Mouse (Mus musculus) urinary bladder, postnatal 36 days (tissue): ENCODE data around the gene Ttc7b.

Source experiments
- DNase-seq, 2 experiments: peaks; one replicate each; pipeline ENCODE4 v3.0.0; 2022; ENCODE audit warnings: low spot score in 2 of 2, mixed read lengths in 1 of 2

The Ttc7b gene

DNA sequence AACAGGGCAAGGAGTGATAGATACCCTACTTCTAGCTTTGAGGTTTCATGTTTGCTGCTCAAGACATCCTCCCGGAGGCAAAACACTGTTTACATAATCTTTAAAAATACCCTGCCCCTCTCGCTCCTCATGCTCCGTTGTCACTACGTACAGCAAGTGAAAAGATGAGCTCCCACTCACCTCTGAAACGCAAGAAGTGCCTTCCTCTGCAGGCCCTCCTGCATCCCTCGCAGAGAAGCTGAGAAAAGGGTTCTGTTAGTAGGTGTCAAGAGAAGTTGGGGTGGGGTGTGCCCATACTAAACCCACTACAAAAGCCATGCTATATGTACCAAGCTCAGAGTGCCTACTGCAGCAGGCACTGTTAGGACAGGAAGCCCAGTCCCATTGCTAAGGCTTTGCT, 138.7 kb downstream of the Ttc7b start:
- no peak for DNase-seq

DNA sequence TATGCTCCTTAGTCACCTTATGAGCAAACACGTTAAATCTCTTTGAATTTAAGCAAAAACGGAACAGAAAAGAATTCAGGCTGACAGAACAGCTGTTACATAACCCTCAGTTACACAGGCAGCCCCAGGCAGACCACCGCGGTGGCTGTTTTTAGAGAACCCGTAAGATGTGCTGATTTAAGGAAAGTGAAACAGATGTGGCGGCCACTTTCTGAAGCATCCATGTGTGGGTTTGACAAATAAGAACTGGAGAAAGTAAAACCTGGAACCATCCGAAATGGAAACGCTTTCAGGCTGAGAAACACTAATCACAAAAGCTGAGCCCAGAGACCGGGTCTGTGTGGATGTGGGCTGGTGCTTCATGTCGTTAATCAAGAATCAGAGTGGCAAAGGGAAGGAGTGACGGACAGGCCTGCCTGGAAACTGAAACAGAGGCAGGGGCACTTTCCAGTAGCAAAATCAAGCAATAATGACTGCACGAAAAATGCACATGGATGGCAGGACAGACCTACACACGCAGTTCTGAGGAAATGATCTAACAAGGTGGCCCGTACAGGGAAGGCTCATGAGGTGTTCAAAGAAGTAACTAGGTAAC, 139.8 kb downstream of the Ttc7b start:
- no peak for DNase-seq

DNA sequence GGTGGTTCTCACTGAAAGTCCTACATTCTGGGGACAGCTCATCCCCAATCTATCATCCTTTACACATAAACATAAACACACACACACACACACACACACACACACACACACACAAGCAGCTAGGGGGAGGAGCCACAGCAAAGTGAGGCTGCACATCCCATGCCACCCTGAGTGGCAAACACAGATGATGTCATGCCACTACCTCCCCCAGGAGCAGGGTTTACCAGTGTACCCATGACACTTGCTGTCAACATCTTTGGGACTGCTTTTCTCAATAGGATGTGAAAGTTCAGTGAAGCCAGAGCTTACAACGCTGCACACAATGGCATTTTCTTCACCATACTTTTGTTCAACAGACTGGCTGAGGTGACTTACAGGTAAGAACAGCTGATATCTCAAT, 140.8 kb downstream of the Ttc7b start:
- DNase-seq, result no peak

DNA sequence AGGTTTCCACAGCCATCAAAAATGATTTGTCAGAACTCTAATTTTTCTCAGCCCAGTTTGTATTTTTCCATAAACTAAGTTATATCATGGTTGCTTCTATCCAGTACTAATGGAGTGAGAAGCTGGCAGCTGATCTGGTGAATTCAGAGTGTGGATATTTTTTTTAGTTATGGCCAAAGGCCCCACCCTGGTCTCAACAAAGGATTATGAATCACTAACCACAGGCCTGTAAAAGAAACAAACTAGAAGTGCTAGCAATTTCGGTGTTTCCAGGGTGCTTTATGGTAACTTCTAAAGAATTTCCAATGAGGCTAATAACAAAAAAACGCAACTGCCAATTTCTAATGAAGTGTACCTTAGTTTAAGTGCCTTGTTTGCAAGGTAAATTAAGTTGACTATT, 142.4 kb downstream of the Ttc7b start:
- DNase-seq, result no peak

DNA sequence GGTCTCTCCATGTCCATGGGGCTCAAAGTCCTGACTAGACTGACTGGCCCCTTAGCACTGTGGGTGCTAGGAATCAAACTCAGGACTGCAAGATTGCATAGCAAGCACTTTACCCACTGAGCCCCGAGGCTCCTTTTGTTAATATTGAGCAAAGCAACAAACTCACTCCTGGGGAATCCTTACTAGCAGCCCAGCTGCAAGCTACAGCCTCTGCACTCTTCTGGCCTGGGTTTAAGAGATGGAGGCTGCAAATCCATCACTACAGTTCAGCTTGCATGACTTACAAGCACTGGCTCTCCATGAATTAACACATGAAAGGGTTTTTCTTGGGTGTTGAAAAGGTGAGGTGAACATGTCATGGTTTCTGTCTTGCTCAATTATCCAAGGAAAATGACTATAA, 142.8 kb downstream of the Ttc7b start:
- DNase-seq, result no peak

DNA sequence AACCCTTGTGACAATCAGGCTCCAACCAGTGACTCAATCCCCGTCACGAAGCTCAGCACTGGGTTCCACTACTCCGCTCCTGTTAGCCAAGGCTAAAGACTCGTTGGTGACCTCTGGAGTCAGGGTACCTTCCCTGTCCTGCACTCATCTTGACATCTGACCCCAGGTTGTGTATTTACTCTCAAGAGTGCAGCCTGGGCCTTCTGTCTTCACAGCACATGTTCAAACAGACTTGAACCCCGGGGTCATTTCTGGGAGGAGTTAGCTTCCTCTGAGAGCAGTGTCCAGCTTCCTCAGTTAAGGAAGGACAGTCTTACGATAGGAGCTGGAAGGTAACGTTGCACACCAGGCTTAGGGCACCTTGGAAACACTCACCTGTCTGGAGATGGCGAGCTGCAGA, 144.8 kb downstream of the Ttc7b start:
- DNase-seq, result no peak

DNA sequence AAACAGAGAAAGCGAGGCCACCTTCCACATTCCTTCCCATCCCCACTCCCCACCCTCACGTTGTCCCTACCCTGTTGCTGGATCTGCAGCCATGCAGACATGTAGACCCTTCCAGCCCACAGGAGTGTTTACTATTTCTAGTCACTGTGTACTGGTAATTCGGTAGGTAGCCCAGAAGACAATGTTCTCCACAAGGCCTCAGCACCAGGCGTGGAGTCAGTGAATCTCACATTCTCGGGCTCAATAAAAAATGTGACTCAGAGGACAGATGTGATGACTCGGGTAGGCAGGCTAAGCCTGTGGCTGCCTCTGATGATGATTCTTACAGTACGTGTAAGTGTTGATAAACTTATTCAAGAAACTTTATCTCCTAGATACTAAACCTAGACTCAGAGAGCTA, 147.8 kb downstream of the Ttc7b start:
- no peak for DNase-seq

DNA sequence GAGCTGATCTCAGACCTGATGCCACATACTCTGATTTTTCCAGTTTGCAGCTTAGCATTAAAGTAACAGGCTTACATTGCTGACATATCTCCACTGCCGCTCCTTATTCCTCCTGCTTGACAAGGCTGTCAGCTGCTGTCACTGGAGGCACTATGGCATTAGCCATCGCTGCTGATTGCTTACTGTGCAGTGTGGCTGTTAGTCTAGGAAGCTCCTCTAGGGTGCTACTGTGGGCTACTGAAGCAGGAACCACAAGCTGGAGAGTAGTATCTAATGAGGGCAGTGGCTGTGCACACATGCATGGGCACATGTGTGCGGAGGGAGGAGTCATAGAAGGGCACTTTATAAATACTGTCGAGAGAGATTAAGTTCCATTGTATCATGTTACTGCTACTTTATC, 148.6 kb downstream of the Ttc7b start:
- no peak for DNase-seq

DNA sequence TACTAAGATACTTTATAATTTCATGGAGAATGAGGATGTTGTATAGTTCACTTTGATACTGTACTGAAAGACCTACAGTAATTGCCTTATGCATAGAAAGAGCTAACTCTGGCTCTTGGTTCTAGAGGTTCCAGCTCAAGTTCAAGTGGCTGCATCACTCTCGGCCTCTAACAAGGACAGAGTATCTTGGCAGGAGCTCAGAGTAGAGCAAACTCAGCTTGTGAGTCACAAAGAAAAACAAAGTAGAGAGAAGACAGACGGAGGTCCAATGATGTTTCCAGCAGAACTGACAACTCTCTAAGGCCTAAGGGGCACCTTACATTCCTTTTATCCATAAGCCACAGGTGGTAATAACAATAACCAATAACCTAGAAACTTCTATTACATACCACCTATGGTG, 150.8 kb downstream of the Ttc7b start:
- no peak for DNase-seq

DNA sequence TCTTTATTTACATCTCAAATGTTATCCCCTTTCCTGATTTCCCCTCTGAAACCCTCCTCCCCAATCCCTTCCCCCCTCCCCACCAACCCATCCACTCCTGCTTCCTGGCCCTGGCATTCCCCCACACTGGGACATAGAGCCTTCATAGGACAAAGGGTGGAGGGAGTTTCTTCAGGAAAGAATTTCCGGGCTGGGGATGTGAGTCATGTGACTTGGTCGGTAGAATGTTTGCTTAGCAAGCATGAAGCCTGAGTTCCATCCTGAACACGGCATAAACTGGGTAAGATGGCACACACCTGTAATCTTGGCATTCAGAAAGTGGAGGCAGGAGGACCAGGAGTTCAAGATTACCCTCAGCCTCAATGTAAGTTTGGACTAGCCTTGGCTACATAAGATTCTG, 151.4 kb downstream of the Ttc7b start:
- no peak for DNase-seq

DNA sequence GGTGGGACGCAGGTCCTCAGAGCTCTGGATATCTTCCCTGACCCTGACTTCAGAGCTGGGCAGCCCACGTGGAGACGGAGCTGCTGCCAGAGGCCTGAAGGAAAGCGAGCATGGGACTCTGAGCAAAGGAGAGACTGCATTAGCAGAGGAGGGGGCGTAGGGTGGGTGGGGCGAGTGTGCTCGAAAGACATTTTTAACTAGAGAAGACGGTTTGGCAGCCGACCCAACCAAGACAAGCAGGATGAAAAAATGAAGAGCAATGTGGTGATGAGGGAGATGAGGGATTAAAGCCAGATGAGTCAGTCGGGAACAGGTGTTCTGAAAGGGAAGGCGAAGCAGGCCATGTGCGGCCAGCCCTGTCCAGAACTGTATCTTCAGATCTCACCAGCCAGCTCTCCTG, 159.3 kb downstream of the Ttc7b start:
- no peak for DNase-seq

DNA sequence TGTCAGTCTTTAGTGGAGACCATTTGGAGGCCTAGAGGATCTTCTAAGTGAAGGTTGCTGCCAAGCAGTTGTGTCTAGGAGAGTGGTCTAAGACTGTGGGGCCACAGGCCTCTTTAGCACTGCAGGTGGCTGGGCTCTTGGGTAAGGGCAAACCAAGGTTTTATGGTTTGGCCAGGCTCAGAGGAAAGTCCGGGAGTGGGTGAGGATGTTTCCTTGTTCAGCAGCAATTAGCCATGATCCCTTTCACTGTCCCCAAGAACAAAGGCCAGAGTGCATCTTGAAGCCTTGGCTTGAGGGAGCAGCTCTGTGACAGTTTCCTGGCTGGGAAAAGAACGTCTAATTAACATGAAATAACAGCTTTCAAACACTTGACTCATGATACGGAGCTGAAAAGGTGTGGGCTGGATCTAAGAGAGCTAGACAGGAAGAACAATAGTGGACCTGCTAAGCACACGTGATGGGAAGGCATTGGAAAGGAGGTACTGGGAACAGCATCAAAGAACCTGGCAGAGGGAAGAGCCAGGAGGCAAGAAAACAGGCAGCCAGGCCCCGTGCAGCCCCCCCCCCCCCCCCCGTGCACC, 162.5 kb downstream of the Ttc7b start:
- no peak for DNase-seq

DNA sequence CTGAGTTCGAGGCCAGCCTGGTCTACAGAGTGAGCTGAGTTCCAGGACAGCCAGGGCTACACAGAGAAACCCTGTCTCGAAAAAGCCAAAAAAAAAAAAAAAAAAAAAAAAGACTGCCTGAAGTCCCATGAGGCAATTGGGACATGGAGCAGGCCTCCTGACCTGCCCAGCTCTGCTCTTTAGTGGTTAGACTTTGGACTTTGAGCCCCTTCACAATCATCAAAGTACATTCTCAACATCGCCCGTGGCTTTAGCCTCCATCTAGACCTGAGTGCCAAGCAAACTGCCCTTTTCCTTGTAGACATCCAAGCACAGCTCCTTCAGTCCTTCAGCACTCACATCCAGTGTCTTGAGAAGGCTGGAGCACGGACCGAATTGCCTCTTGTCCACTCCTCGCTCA, 164.2 kb downstream of the Ttc7b start:
- no peak for DNase-seq

DNA sequence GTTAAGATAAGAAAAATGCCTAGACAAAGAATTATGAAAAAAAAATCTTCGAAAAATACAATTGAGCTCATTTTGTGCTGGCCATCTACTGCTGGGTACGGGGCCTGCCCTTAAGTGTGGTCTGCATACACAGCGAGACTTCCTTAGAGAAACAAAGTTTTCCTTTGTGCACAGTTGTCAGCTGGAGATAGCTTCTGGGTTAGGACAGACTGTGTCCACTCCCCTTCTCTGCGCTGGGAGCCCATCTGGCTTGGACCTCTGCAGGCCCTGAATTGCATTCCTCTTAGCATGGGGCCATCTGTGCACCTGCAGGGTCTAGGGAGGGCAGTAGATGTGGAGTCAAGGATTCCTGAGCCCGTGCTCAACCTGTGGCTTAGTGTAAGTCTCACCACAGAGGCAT, 165.1 kb downstream of the Ttc7b start:
- no peak for DNase-seq

DNA sequence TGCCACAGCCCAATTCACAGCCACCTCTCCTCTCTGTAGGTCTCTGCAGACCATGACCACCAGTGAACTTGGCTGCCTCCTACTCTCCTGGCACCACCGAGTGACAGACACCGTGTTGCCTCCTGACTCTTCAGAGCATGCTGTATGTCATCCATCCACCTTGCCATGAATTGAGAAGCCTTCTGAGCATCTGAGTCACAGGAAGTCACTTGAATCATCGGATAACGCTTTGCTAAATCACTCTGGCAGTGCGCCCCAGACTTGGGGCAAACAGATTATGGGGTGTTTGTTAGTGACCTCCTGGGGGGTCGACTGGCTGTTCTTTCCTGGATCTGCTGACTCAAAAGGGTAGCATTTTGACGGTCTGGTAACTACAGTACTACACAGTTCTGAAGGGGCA, 166.7 kb downstream of the Ttc7b start:
- no peak for DNase-seq

DNA sequence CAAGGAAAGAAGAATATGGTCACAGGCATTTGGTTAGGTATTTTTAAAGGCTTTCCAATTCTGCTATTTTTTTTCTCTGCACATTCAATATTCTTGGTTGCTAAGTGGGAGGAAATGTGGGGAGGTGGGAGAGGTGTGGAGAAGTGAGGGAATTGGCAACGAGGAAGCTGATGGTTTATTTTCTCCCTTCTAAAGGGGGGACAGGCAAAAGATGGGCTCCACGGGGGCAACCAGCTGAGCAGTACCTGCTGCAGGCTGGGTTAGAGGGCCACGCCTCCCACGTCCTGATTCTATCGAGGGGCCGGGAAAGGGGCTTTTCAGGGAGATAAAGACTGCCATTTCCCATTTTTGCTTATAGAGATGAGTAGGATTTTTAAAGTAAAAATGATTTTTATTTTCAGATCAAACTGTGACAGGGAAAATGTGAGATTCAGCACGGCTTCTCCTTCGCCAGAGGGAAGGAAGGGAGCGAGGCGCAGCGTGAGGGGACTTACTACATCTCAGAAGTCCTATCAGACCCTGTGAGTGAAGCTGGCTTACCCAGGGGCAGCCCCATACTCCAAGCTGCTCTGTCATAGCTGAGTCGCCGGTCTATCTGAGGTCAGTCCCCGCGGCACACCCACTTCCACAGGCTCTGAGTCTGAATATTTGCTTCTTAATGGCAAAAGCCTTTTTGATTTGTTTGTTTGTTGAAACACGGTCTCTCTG, 167.4 kb downstream of the Ttc7b start:
- DNase-seq, result no peak

DNA sequence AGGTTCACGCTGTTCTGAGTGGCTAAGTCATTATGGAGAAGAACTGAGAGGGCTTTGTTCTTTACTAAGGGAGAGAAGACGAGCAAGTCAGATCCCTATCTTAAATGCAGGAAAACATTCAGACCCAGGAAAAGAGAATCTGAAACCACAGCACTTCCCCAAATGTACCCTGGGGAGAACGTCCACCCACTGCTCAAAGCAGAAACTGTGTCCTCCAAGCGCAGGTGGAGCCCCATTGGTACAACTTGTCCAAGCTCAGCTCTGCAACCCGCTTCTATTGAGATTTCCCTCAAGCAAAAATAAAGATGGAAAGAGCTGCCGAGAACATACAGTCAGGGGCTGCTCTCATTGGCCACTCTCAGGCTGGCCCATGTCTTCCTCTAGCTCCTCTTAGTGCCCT, 168.5 kb downstream of the Ttc7b start:
- DNase-seq, result no peak

DNA sequence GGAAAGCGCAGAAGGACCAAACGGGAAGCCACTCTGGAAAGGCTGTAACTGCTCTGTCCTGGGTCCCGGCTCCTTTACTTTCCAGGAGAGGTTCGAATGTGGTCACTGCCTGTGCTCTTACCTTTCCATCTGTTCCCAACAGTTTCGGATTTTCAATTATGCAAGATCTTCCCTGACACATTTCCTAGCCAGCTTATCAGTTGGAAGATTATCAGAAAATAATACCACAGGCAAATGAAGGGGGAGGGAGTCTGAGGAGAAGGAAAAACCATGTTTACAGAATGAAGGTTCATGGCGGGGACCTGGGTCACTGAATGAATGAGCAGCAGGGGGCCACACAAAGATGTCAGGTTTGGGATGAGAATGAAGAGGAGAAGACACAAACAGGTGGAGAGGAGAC, 177.1 kb downstream of the Ttc7b start:
- DNase-seq, result no peak

DNA sequence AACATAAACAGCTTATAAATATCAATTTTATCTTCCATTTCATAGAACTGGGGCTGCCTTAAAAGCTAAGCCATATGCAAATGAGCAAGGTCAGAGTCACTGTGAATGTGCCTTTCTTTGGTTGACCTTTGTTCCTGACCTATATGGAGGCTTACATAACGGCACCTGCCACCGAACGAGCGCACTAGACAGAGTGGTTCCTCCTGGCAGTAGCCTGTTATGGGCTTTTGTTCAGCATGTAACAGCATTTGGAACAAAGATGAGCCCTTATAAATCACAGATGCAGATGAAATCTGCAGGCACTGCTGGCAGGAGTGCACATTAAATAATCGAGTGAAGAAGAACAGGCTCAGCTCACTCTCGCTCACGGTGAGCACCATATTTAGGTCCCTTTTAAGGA, 179.0 kb downstream of the Ttc7b start:
- no peak for DNase-seq

DNA sequence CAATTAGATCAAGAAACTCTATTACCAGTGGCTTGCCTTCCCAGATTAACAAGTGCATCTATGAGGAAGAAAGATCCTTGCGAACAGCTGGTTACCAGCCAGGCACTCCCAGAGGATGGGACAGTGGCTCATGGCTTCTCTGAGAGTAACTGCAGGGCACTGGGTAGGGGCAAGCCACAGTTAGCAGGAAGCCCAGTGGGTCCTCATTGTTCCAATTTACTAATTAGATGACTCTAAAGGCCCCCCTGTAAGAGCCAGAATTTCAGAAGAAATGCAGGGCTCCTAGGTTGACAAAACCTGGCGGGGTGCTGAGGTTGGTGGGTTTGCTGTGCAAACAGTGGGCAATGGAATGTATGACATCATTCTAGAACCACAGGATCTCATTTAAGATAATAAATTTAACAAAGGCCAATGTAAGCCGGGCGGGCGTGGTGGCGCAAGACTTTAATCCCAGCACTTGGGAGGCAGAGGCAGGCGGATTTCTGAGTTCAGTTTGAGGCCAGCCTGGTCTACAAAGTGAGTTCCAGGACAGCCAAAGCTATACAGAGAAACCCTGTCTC, 179.6 kb downstream of the Ttc7b start:
- no peak for DNase-seq

DNA sequence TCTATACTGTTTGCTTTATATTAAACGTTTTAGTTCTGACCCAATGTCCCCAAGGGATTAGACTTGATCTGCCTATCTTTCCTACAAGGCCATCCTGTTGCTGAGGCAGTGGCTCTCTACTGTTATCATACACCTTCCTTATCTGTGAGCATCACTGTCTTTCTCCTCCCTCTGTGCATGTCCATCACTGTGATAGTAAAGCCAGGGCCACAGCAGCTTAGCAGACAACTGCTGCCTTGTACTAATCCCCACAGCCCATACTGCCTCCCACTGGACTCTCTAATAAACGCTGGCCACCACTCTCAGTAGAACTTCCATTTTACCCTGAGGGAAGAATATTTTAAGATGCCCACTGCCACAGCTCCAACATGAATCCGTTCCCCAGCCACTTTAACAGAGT, 182.6 kb downstream of the Ttc7b start:
- DNase-seq, result no peak

DNA sequence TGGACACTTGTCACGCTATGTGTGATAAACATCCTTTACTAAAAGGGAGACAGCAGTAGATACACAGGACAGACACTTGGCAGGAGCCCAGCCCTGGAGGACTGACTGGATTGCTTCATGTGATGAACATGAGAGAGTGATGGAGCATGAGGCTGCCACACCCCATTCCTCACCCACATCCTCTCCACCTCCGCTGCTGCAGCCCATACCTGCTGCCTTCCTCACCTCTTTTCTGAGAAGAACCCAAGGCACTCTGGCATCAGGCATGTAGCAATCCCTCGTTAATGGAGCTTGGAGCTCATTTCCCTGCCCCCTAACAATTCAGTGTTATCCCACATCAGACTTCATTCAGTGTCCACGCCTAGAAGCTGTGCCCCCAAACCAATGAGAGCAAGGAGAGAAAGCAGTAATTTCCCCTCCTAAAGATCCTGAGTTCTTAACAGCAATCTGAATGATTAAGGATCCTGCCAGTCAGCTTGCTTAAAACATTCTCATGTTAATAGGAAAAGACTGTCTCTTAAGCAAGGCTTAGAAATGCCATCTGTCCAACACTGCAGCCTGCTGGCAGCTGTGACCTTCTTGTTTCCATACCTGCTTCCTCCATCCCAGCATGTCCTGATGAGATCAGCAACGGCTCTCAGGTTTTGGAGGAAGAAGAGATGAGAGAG, 183.1 kb downstream of the Ttc7b start:
- no peak for DNase-seq

DNA sequence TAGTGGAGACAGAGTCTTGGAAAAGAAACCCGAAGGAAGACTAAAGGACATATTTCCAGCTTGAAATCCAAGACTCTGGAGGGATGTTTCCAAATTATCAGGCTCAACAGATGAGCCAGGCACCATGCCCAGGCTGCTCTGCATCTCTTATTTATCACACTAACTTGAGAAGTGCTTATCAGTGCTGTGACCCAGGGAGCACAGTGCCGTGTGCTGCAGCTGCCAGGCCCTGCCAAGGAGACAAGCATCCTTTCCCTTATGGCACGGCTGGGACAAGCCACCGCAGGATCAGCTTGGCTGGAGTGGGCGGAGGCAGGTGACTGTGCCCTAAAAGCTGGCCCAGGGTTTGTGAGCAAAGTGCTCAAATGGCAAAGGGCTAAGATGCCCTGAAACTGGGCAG, 184.4 kb downstream of the Ttc7b start:
- no peak for DNase-seq
